Mouse (Mus musculus): ENCODE results near the gene Bola3. TPM values are rescaled to one million over a fixed set of nuclear protein-coding genes. Genes with fewer than 3 reads are reported as not detected.

The Bola3 gene
- polyA plus RNA-seq, 1 experiment from 2014 or later, result 144 TPM

DNA sequence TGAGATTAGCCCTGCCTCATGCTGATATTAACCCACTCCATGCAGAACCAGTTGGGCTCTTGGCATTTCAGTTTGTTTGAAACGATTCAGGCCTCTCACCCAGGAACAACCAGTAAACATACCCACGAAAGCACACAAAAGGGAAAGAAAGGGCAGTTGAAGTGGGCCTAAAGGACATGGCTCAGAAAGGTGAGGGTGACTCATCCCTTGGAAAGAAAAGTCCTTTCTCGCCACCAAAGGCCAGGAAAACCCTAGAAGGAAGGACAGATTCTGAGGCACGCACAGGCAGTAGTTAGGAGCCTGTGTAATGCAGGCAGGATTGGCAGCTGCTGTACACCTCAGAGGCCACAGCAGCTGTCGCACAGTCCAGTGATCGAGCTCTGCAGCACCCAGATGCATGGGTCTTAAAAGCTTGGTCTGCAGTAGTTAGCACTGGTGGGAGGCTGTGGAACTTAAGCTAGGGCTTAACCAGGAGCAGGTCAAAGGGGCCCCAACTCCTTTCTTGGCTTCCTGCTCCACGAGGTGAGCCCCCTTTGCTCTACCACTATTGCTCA is 56.6 kb downstream of the Bola3 start:
- ATAC-seq (replicated peaks; ENCODE audit: insufficient number of reproducible peaks, low FRiP score, low TSS enrichment, low read depth), result no peak
- Histone ChIP-seq H3K4me3 (ENCODE audit: low read depth, low read length) (no peak overlapping the region), H3K9ac (replicated peaks; ENCODE audit: low read length) (no peak overlapping the region), H3K36me3 (replicated peaks; ENCODE audit: control insufficient read depth, insufficient read depth, low read depth, low read length) (peaks cover 30% of the 10 kb centered on the region), H3K27me3 (ENCODE audit: control insufficient read depth, insufficient read depth, low read length) (no peaks in the 10 kb centered on the region), H3K4me1 (ENCODE audit: control insufficient read depth, insufficient read depth, low read length) (peaks cover 4% of the 10 kb centered on the region; the same call in 1 of the 2 replicates), H3K27ac (replicated peaks; ENCODE audit: low read depth, low read length) (no peak overlapping the region), H3K9me3 (replicated peaks; ENCODE audit: control insufficient read depth, low read length) (no peaks in the 10 kb centered on the region), H3K4me2 (ENCODE audit: low read depth, low read length) (no peak overlapping the region)
- WGBS, result 87% methylated on average over 7 of the region's 7 CpGs
- no peak for DNase-seq (ENCODE audit: low spot score)

DNA sequence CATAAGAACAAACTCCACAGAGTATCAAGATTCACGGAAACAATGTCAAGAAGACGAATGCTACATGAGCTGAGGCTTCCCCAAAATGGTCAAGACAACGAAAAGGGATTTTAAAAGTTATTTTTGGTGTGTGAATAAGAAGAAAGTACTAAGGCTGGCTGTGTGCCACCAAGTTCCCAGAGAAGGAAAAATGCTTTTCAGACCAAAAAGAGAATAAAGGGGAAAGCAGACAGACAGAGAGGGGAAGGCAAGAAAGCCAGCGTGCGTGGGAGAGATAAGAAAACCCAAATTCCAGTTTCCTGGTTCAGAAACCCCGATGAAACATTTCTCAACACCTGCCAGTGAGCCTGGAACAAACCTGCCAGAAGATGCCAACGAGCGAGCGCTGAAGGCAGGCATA is 59.6 kb downstream of the Bola3 start:
- H3K27me3 ChIP-seq (ENCODE audit: control insufficient read depth, insufficient read depth, low read length), result no peaks in the 10 kb centered on the region
- peaks cover 11% of the 10 kb centered on the region for H3K4me1 ChIP-seq (ENCODE audit: control insufficient read depth, insufficient read depth, low read length)
- WGBS, result 90% methylated on average over 9 of the region's 9 CpGs
- peaks cover 9% of the 10 kb centered on the region for H3K36me3 ChIP-seq (replicated peaks; ENCODE audit: control insufficient read depth, insufficient read depth, low read depth, low read length)
- H3K9me3 ChIP-seq (replicated peaks; ENCODE audit: control insufficient read depth, low read length), result no peaks in the 10 kb centered on the region
- DNase-seq (ENCODE audit: low spot score) (no peak), ATAC-seq (replicated peaks; ENCODE audit: insufficient number of reproducible peaks, low FRiP score, low TSS enrichment, low read depth) (no peak)
- H3K4me3 ChIP-seq (ENCODE audit: low read depth, low read length), result no peak overlapping the region
- no peak overlapping the region for H3K27ac ChIP-seq (replicated peaks; ENCODE audit: low read depth, low read length)
- H3K9ac ChIP-seq (replicated peaks; ENCODE audit: low read length), result no peak overlapping the region
- H3K4me2 ChIP-seq (ENCODE audit: low read depth, low read length), result no peak overlapping the region

Small RNA genes within 50 kb of the gene (microRNA-seq; reads per million reads assigned to microRNA genes)
- not detected for gene Mir6374 (ENCODE audit: borderline number of aligned reads)

Other genes starting within 250 kb of the Bola3 start
- 0.62 and 1.8 TPM in 2 replicates for gene Ccdc142, start 247.5 kb upstream of the Bola3 start, polyA plus RNA-seq (2014; fragmentation: Nextera tagmentation; extraction: Ambion mirVana)
- gene Gm42688, start 247.5 kb upstream of the Bola3 start, polyA plus RNA-seq (2014; fragmentation: Nextera tagmentation; extraction: Ambion mirVana), result 0.97 and 1.8 TPM in 2 replicates
- 126 and 129 TPM in 2 replicates for gene Mrpl53, start 240.1 kb upstream of the Bola3 start, polyA plus RNA-seq (2014; fragmentation: Nextera tagmentation; extraction: Ambion mirVana)
- 22.1 and 23.9 TPM in 2 replicates for gene Mogs, start 233.7 kb upstream of the Bola3 start, polyA plus RNA-seq (2014; fragmentation: Nextera tagmentation; extraction: Ambion mirVana)
- gene Wbp1, start 227.6 kb upstream of the Bola3 start, polyA plus RNA-seq (2014; fragmentation: Nextera tagmentation; extraction: Ambion mirVana), result 146 and 156 TPM in 2 replicates
- gene Ino80b, start 223.7 kb upstream of the Bola3 start, polyA plus RNA-seq (2014; fragmentation: Nextera tagmentation; extraction: Ambion mirVana), result 17.5 and 19.5 TPM in 2 replicates
- gene Rtkn, start 213.7 kb upstream of the Bola3 start, polyA plus RNA-seq (2014; fragmentation: Nextera tagmentation; extraction: Ambion mirVana), result 17.7 and 18.3 TPM in 2 replicates
- gene Wdr54, start 192.8 kb upstream of the Bola3 start, polyA plus RNA-seq (2014; fragmentation: Nextera tagmentation; extraction: Ambion mirVana), result 10.7 and 11.1 TPM in 2 replicates
- gene 1700003E16Rik, start 192.7 kb upstream of the Bola3 start, polyA plus RNA-seq (2014; fragmentation: Nextera tagmentation; extraction: Ambion mirVana), result 0.97 and 1.4 TPM in 2 replicates
- 67.0 and 73.5 TPM in 2 replicates for gene Dctn1, start 183.2 kb upstream of the Bola3 start, polyA plus RNA-seq (2014; fragmentation: Nextera tagmentation; extraction: Ambion mirVana)
- gene Slc4a5, start 129.3 kb upstream of the Bola3 start, polyA plus RNA-seq (2014; fragmentation: Nextera tagmentation; extraction: Ambion mirVana), result 1.0 and 1.1 TPM in 2 replicates
- 58.7 and 59.7 TPM in 2 replicates for gene Mthfd2, start 23.2 kb upstream of the Bola3 start, polyA plus RNA-seq (2014; fragmentation: Nextera tagmentation; extraction: Ambion mirVana)
- gene Mob1a, start 23.1 kb upstream of the Bola3 start, polyA plus RNA-seq (2014; fragmentation: Nextera tagmentation; extraction: Ambion mirVana), result 80.0 and 85.7 TPM in 2 replicates
- 24.3 and 27.9 TPM in 2 replicates for gene Tet3, start 109.9 kb downstream of the Bola3 start, polyA plus RNA-seq (2014; fragmentation: Nextera tagmentation; extraction: Ambion mirVana)
- 56.1 and 66.2 TPM in 2 replicates for gene Dguok, start 157.8 kb downstream of the Bola3 start, polyA plus RNA-seq (2014; fragmentation: Nextera tagmentation; extraction: Ambion mirVana)
- 2.4 and 3.9 TPM in 2 replicates for gene Actg2, start 187.1 kb downstream of the Bola3 start, polyA plus RNA-seq (2014; fragmentation: Nextera tagmentation; extraction: Ambion mirVana)
- 20.9 and 24.5 TPM in 2 replicates for gene Stambp, start 223.6 kb downstream of the Bola3 start, polyA plus RNA-seq (2014; fragmentation: Nextera tagmentation; extraction: Ambion mirVana)